In genomic region chr5:77130310-77131020, GRCm38 (mm10) we compare ENCODE assay signal across 15 mouse cellular contexts. TPM values are rescaled to one million over a fixed set of nuclear protein-coding genes. Genes with fewer than 3 reads are reported as not detected.
DNase-seq lines count a peak whose midpoint lies in the region; ATAC-seq and TF ChIP-seq lines count a peak whose summit lies in the region.
"Had no signal": no experiment of that assay in that cellular context is flagged by ENCODE, and none has a peak within 500 bp of the region (broad histone marks: within the 10 kb centered on the region; RNA-seq: fewer than 3 reads in every experiment).

No protein-coding gene starts in this region.

- H3K9ac ChIP-seq in liver, adult 2 months (ENCODE audit: low read depth, low read length), result no peak overlapping the region
- H3K9ac ChIP-seq in liver, embryonic 11.5 days (ENCODE audit: low read depth, low read length), result no peak overlapping the region
- peak overlapping the region; percentile 42 for H3K9ac ChIP-seq in heart, embryonic 14.5 days (ENCODE audit: low read length)
- H3K9ac ChIP-seq in intestine, embryonic 16.5 days (ENCODE audit: low read depth, low read length), result no peak overlapping the region
- H3K9ac ChIP-seq: hindbrain, embryonic 13.5 days; limb, embryonic 15.5 days had no signal

- H3K4me1 ChIP-seq in liver, adult 2 months (ENCODE audit: control insufficient read depth, insufficient read depth, low read length), result peaks cover 35% of the 10 kb centered on the region
- H3K4me1 ChIP-seq in liver, embryonic 11.5 days (replicated peaks; ENCODE audit: control insufficient read depth, insufficient read depth, low read length), result peaks cover 6% of the 10 kb centered on the region
- H3K4me1 ChIP-seq in heart, embryonic 14.5 days (ENCODE audit: control insufficient read depth in 2 of 2, insufficient read depth in 2 of 2, low read length in 2 of 2), result peaks cover 25 to 50% of the 10 kb centered on the region in 2 experiments
- H3K4me1 ChIP-seq in intestine, embryonic 16.5 days (ENCODE audit: control insufficient read depth, insufficient read depth, low read length), result no peaks in the 10 kb centered on the region
- H3K4me1 ChIP-seq: hindbrain, embryonic 13.5 days; limb, embryonic 15.5 days had no signal

- no peaks in the 10 kb centered on the region for H3K9me3 ChIP-seq in liver, embryonic 11.5 days (ENCODE audit: control insufficient read depth, low read length)
- peaks cover 10% of the 10 kb centered on the region; the same call in 1 of the 2 replicates for H3K9me3 ChIP-seq in heart, embryonic 14.5 days (ENCODE audit: control insufficient read depth, low read length)
- no peaks in the 10 kb centered on the region for H3K9me3 ChIP-seq in intestine, embryonic 16.5 days (ENCODE audit: control insufficient read depth, low read length)
- H3K9me3 ChIP-seq: limb, embryonic 15.5 days had no signal

- no peak overlapping the region for H3K4me3 ChIP-seq in liver, adult 2 months (ENCODE audit: insufficient read depth, low read depth, low read length)
- H3K4me3 ChIP-seq in liver, embryonic 11.5 days (ENCODE audit: low read depth, low read length), result no peak overlapping the region
- H3K4me3 ChIP-seq in heart, embryonic 14.5 days (ENCODE audit: control insufficient read depth in 1 of 2, insufficient read depth in 1 of 2, low read depth in 1 of 2, low read length in 2 of 2), result 0 out of 4 replicates have a peak overlapping the region, but pooled peaks of 1 of the 2 experiments have one; percentile 1
- no peak overlapping the region for H3K4me3 ChIP-seq in intestine, embryonic 16.5 days (ENCODE audit: low read length)
- H3K4me3 ChIP-seq: hindbrain, embryonic 13.5 days; limb, embryonic 15.5 days; megakaryocyte, embryonic 14.5 days had no signal

- no peak for TF ChIP-seq CTCF in liver, adult 2 months (IDR thresholded peaks at IDR 0.05; ENCODE audit: low read depth, low read length)

- H3K27me3 ChIP-seq in liver, adult 2 months (ENCODE audit: control insufficient read depth, insufficient read depth, low read length), result no peaks in the 10 kb centered on the region
- no peaks in the 10 kb centered on the region for H3K27me3 ChIP-seq in liver, embryonic 11.5 days (replicated peaks; ENCODE audit: control insufficient read depth, insufficient read depth, low read length)
- no peaks in the 10 kb centered on the region for H3K27me3 ChIP-seq in heart, embryonic 14.5 days (ENCODE audit: control insufficient read depth, insufficient read depth, low read length)
- H3K27me3 ChIP-seq in intestine, embryonic 16.5 days (replicated peaks; ENCODE audit: control insufficient read depth, insufficient read depth, low read length), result no peaks in the 10 kb centered on the region
- H3K27me3 ChIP-seq: hindbrain, embryonic 13.5 days; limb, embryonic 15.5 days had no signal

- peak overlapping the region; percentile 88 for H3K27ac ChIP-seq in liver, adult 2 months (replicated peaks; ENCODE audit: insufficient read depth, low read depth, low read length)
- H3K27ac ChIP-seq in liver, embryonic 11.5 days (ENCODE audit: low read depth, low read length), result no peak overlapping the region
- H3K27ac ChIP-seq in heart, embryonic 14.5 days (replicated peaks in 1 of 2; ENCODE audit: control insufficient read depth in 1 of 2, insufficient read depth in 1 of 2, low read depth in 2 of 2, low read length in 2 of 2), result peak overlapping the region; percentile 93
- no peak overlapping the region for H3K27ac ChIP-seq in intestine, embryonic 16.5 days (ENCODE audit: low read length)
- H3K27ac ChIP-seq: hindbrain, embryonic 13.5 days; limb, embryonic 15.5 days had no signal

- no peak for ATAC-seq in liver, embryonic 11.5 days (replicated peaks; ENCODE audit: low FRiP score)
- ATAC-seq in heart, embryonic 14.5 days (ENCODE audit: insufficient number of reproducible peaks, insufficient read depth, low FRiP score, low read depth), result peak; percentile 88
- peak; percentile 16; the same call in 1 of the 2 replicates for ATAC-seq in intestine, embryonic 16.5 days

- H3K79me2 ChIP-seq in liver, adult 2 months (ENCODE audit: control insufficient read depth, insufficient read depth, low read length), result no peaks in the 10 kb centered on the region

- 62% methylated on average over 16 of the region's 16 CpGs for WGBS in liver, adult 2 months
- 61% methylated on average over 16 of the region's 16 CpGs for WGBS in liver, embryonic 11.5 days
- WGBS in heart, embryonic 14.5 days, result 13% methylated on average over 16 of the region's 16 CpGs
- WGBS in intestine, embryonic 16.5 days, result 66% methylated on average over 16 of the region's 16 CpGs

- no peak for TF ChIP-seq POLR2A in liver, adult 2 months (IDR thresholded peaks at IDR 0.05; ENCODE audit: extremely low read depth, insufficient read depth, low read length)

- no peak overlapping the region for H3K4me2 ChIP-seq in liver, embryonic 11.5 days
- H3K4me2 ChIP-seq in heart, embryonic 14.5 days (ENCODE audit: low read length), result peak overlapping the region; percentile 56
- no peak overlapping the region for H3K4me2 ChIP-seq in intestine, embryonic 16.5 days (ENCODE audit: low read depth, low read length)
- H3K4me2 ChIP-seq: hindbrain, embryonic 13.5 days; limb, embryonic 15.5 days had no signal

- peak; percentile 73 for DNase-seq in liver, adult 2 months (ENCODE audit: extremely low read depth, low read depth, low spot score)
- DNase-seq in liver, embryonic 11.5 days (ENCODE audit: low spot score), result no peak
- peak; percentile 31 for DNase-seq in T-cell, adult 2 months (ENCODE audit: low spot score)
- no peak for DNase-seq in gastrocnemius, postnatal 10 days
- DNase-seq in ovary, postnatal 36 days (ENCODE audit: low spot score), result no peak
- DNase-seq in cerebellum, postnatal 25 days, result no peak
- DNase-seq: adrenal gland, adult 2 months; cerebellum, adult 9-10 months; kidney, postnatal 36 days; thymus, postnatal 25 days had no signal

- no peaks in the 10 kb centered on the region for H3K36me3 ChIP-seq in liver, adult 2 months (ENCODE audit: control insufficient read depth, insufficient read depth, low read length)
- H3K36me3 ChIP-seq in liver, embryonic 11.5 days (ENCODE audit: control insufficient read depth, insufficient read depth, low read length), result no peaks in the 10 kb centered on the region
- H3K36me3 ChIP-seq in heart, embryonic 14.5 days (ENCODE audit: control insufficient read depth, insufficient read depth, low read length), result no peaks in the 10 kb centered on the region
- no peaks in the 10 kb centered on the region for H3K36me3 ChIP-seq in intestine, embryonic 16.5 days (ENCODE audit: control insufficient read depth, insufficient read depth, low read length)
- H3K36me3 ChIP-seq: hindbrain, embryonic 13.5 days; limb, embryonic 15.5 days had no signal

RNA-seq across cellular contexts. Expression of gene Hopx, which starts 15.5 kb away (rescaled TPM):
- 42.7 and 77.2 TPM in 2 replicates for total RNA-seq in liver, adult 2 months (2014; rRNA removed)
- polyA plus RNA-seq in liver, adult 2 months (2012; rRNA removed), result 84.9 and 92.3 TPM in 2 replicates
- 0.15 TPM in 1 of 2 replicates, not detected in the other for polyA plus RNA-seq in liver, embryonic 11.5 days (2014; fragmentation: Nextera tagmentation; extraction: Ambion mirVana)
- 30.1 and 34.0 TPM in 2 replicates for polyA plus RNA-seq in heart, embryonic 14.5 days (2014; fragmentation: Nextera tagmentation; extraction: Ambion mirVana)
- polyA plus RNA-seq in intestine, embryonic 16.5 days (2015; fragmentation: Nextera tagmentation; extraction: Ambion mirVana), result 2.8 and 4.4 TPM in 2 replicates
- 10 to 100 TPM; 11.2 to 13.9 TPM for total RNA-seq in gastrocnemius, postnatal 10 days (2021)

Comparison
In these comparisons a context has a peak if more than half of its experiments do, and no peak if none do; other contexts are left out.
1. DNase-seq: peak in liver, adult 2 months (single experiment) and T-cell, adult 2 months (single experiment); none in liver, embryonic 11.5 days (single experiment), gastrocnemius, postnatal 10 days (single experiment), ovary, postnatal 36 days (single experiment) and cerebellum, postnatal 25 days (0 of 2).
2. H3K27ac ChIP-seq: peak in liver, adult 2 months (single experiment) and heart, embryonic 14.5 days (2 of 2); none in liver, embryonic 11.5 days (single experiment) and intestine, embryonic 16.5 days (single experiment).